Mouse (Mus musculus) 3T3-L1 (cell line): ENCODE results near the gene Kank4.
"Not testable (repeated sequence)": the region's sequence is repeated elsewhere in the genome, so short reads cannot be mapped to it uniquely, and the experiment has no call there.

Experiments used
- DNase-seq: peaks from one replicate; pipeline ENCODE4 v3.0.0-alpha.2; 2015; ENCODE audit warnings: low read depth, low spot score

Gene Kank4

DNA sequence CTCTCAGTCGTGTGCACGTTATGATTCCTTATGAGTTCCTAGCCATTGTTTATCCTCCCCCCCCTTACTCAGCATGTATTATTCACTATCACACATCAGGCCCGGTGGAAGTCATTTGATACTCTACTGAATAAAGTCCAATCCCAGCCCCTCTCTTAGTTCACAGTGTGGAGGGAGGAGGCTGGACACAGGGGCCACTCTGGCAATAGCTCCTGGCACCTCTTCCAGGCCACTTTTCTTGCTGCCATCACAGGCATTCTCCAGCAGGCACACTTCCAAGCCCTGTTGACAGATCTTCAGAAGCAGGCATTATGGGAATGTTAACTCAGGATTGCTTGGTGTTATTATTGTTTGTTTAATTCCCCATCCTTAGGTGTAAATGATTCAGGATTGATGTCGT is 17.4 kb upstream of the Kank4 start:
- peak; percentile 7 for DNase-seq

DNA sequence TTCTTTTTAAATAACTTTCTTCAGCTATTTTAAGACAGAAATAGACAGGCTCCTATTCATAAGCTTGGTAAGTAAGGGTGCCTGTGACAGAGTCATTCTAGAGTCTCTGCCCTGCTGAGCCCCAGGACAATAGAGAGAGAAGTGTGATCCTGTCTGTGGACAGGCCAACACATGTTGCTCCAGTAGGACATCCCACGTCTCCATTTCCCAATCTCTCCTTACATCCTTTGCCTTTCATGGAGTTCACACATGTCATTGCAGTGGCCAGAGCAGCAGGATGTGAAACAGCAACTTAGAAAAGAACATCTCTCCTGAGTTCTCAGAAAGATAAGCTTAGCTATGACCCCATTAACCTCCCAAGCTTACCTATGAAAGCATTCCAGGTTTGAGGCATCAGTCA is 14.4 kb upstream of the Kank4 start:
- DNase-seq, result no peak

- DNase-seq, result no peak
These were observed 9.4 kb upstream of the Kank4 start for GRCm38 (mm10) chr4:98826701-98827100.

DNA sequence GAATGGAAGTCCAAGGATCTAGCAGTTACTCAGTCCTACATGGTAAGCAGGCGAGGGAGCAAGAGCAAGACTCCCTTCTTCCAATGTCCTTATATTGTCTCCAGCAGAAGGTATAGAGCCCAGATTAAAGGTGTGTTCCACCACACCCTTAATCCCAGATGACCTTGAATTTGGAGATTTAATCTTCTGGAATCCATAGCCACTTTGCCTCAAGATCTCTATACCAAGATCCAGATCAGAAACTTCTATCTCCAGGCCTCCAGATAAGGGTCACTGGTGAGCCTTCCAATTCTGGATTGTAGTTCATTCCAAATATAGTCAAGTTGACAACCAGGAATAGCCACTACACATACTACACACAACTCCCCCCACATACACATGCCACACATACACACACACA is 6.4 kb upstream of the Kank4 start, which contains the start of gene I0C0044D17Rik:
Gene I0C0044D17Rik, minus strand, starts transcription at position 101 of the 400 bp plus-strand sequence.
- DNase-seq, result not testable (repeated sequence)

DNA sequence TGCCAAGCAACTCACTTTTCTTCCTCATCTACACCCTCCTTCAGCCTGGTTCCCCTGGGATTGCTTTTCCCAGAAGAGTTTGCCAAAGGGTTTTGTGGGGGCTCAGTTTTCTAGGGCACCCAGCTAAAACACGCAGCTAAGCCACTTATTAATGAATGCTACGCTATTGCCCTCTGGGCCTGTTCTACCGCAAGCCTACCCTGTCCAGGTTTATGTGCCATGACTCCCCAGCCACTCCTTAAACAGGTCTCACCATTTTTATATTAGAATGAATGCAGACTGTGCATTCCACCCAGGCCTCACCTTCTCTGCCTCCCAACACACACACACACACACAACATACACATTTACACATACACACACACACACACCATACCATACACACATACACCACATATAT is 5.7 kb upstream of the Kank4 start:
- DNase-seq, result no peak

- no peak for DNase-seq
These were observed 5.1 kb upstream of the Kank4 start for GRCm38 (mm10) chr4:98822478-98822877.

DNA sequence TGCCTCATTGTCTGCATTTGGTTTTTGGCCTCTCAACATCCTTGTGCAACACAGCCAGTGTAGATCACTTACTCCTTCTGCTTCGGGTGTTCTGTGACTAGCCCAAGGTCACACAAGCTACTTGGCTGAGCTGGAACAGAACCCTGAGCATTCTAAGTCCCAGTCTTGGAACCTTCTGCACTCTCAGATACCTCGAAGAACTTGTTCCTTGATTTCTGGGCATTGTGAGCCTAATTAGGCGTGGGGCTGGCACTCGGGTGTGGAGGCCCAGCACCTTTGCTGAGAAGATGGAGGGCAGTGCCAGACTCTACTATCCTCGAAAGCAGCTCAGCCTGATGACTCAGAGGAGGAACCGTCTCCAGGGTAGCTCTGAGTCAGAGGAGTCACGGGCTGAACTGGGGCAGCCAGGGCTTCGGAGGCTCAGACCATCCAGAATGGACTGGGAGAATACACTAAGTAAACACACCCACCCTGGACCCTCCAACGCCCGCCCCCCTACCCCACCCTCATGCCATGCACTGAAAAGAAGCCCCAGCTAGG is 1.9 kb upstream of the Kank4 start:
- peak; percentile 79 for DNase-seq

DNA sequence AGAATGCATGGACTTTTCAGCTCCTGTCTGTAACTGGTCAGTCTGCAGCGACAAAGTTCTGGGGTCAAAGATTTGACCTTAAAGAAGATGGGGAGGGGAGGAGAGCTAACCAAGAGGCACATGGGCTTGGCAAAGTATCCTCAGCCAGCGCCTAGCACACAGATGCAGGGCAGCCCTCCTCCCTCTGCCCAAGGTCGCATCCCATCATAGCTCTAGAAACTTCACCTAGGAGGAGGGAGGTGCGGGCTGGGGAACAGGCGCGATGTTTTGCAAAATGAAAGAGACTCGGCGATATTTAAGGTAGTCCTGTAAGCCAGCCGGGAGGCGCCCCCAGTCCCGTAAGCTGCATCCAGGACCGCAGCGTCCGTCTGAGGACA is 542 bp downstream of the Kank4 start:
- DNase-seq, result no peak

DNA sequence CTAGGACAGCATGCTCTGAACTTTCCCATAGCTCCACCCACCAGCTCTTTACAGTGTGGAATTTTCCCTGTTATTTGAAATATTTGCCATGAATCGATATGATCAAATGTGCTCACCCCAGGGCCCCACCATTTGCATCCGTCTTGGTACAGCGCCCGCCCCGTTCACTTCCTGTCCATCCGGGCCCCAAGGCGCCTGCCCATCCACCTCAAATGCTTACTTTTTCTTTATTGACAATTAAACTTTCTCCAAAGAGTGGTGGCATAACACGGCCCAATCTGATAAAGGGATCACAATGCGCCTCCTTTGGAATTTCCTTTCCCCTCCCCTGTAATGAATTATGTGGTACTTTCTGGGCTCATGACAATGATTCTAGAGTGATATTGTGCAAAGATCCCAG is 11.0 kb downstream of the Kank4 start:
- DNase-seq, result no peak

DNA sequence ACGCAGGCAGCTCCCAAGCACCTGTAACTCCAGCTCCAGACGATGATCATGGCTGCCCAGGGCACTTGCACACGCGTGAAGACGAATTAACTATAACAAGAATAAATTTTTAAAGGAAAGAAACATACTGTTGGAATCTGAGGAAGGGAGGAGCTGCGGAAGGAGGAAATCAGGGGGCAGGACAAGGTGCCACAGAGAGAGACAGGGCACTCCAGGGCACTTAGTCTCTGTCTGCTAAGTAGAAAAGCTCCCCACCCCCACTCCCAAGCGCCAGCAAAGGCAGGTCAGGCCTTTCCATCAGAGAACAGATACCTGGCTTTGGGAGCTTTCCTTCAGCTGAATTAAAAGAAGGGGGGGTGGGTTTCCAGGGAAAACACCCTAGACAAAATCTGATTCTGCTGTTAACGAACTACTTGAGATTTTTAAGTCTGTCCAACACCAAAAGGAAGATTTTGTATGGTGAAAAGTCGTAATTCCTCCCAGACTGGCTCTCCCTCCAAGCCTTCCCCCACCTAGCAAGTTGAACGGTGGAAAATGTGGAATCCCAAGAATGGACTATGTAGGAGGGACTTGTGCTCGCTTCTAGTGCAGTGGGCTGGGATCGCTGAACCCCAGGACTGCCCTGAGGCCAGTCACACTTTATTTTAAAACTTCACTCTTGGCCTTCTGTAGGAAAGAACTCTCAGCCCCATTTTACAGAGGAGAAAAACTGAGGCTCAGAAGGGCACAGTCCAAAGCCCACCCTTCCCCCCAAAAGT is 11.9 kb downstream of the Kank4 start:
- DNase-seq, result peak; percentile 11

GRCm38 (mm10) chr4:98804476-98805134 is 12.7 kb downstream of the Kank4 start:
- DNase-seq, result no peak

DNA sequence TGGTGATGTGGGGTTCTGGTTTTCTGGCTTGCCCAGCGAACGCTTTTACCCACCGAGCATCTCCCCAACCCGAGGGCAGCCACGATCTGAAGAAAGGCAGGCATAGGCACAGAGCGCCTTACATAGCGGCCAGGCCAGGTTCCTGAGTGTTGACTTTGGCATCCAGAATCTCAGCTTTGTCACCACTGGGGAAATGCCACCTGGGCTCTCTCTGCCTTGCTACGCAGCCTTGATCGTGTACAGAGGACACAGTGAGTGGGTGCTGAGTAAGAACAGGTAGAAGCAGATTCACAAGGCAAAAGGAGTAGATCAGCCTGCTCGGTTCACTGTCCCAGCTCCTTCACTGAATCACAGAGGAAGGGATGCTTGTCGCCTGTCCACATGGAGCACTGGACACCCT is 15.6 kb downstream of the Kank4 start:
- no peak for DNase-seq

DNA sequence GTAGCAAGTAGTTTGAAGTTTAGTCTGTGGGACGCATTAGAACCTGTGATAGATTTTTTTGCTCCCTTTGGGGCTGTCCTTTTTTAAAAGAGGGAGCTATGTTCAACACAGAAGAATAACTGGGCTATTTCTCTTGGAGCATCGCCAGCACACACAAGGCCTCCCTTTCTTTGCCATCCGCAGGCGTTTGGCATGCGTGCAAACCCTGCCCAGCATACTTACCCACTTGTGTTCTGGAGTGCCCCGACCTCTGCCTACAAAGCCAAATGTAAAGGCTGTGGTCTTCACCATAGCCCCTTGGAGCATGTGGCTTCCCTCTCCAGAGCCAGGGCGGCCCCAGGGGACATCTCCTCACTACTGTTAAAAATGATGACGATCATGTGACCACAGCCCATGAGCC is 16.5 kb downstream of the Kank4 start:
- DNase-seq, result no peak

- DNase-seq, result no peak
These were observed 20.6 kb downstream of the Kank4 start for GRCm38 (mm10) chr4:98796591-98797341.

GRCm38 (mm10) chr4:98795241-98795640 is 22.1 kb downstream of the Kank4 start:
- DNase-seq, result no peak

- DNase-seq, result peak; percentile 8
These were observed 23.9 kb downstream of the Kank4 start for GRCm38 (mm10) chr4:98793486-98793885.

DNA sequence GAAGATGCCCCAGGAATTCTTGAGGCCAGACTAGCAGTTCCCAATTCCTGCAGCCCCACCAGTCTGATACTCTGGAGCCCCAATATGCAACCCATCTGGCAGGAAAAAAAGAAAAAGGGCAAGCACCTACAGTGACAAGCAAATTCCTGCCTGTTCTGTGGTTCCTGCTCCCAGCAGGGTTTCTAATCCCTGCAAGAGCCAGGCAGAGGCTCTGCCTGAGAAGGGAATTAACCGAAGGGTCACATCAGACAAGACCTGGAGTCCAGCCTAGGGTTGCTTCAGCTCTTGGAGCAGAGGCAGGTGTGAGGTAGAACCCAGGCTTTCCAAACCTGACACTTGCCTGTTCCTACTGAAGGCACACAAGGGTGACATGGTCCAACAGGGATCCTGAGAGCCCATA is 26.6 kb downstream of the Kank4 start:
- DNase-seq, result no peak

GRCm38 (mm10) chr4:98789861-98790311 is 27.5 kb downstream of the Kank4 start:
- no peak for DNase-seq

DNA sequence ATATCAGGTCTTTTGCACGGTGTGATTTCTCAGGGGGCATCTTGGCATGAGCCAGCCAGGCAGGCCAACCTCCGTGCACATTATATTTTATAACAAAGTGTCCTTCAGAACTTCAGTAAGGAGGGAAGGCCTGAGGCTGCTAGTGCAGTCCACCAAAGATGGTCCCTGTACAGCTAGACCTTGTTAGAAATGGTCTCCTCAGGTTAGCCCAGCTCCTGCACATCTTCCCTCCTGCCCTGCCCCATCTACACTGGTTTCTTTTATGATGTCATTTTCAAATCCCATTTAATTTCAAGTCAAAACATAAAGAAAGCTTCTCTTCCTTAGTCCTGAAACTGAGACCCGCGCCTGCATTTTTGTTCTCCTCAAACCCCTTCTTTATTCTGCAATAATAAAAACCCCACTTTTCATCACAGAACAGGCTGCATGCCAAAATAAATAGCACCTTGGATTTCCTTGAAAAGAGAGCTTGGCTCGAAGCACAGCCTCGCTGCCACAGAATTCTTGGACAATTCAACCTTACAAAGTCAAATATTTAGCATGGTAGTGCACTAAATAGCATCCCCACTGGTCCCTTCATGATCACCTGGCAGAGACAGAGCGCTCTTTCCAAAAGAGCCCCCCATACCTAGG is 28.1 kb downstream of the Kank4 start:
- DNase-seq, result no peak

DNA sequence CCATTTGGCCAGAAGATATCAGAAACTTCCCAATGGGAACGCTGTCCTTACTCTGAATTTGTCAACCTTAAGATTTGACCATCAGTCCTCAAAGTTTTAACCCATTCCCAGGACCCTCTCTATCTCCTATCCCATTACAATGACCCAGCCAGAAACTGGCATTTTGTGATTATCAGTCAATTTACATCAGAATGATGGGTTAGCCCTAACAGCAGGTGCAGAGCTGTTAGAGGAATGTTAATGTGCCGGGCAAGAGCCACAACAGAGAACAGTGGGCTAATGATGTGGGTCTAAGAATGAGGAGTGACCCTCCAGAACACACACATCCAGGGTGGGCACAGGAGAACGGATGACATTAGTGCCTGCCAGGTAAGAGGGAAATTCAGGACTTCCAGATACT is 31.1 kb downstream of the Kank4 start:
- DNase-seq, result no peak

DNA sequence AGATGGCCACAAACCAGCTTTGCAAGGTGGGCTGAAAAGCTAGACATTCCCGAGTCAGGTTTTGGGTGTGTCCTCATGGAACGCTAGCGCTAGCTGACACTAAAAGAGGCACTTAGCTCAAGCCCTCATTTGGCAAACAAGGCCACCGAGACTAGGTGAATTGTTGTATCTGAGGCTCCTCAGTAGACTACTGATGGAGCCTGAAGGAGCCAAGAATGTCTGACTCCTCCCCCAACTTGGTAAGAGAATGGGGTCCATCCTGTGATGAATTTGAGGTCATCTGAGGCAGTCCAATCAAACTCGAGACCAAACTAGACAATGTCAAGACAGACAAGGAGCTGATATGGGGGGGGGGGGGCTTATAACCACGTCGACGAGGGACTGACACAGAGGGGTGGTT is 31.5 kb downstream of the Kank4 start:
- no peak for DNase-seq

DNA sequence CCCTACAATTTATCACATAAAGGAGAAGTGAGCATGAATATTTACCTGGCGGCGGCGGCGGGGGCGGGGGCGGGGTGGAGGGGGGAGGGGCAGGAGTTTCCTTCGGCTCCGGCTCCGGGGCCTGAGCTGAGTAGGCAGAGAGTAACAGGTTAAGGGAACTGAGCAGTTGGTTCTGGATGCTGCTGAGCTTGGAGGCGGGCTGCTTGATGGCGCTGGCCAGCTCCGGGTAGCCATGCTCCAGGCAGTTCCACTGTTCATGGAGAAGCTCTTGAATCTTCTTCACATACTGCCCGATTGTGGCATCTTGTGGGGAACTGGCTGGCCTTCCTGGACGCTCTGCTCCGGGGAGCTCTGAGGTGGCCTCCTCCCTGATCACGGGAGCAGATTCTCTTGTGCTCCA is 39.1 kb downstream of the Kank4 start:
- no peak for DNase-seq
